Mouse (Mus musculus) kidney, postnatal 0 days (tissue): Measurements from ENCODE around the gene Tasp1. TPM values are rescaled to one million over a fixed set of nuclear protein-coding genes. Genes with fewer than 3 reads are reported as not detected.

Experiments used
- ATAC-seq: fragments of 200-750 bp; cut with Nextera tagmentation; replicated peaks from 2 replicates; pipeline ENCODE4 v1.8.0; 2017; ENCODE audit warnings: low read depth, moderate number of reproducible peaks, moderate TSS enrichment, moderate library complexity; ENCODE audit not compliant: low FRiP score
- DNase-seq: peaks from one replicate; pipeline ENCODE4 v3.0.0-alpha.2; 2016; ENCODE audit warnings: low spot score
- H3K27ac ChIP-seq: fragments of 300-500 bp; sonication (generic); 2 replicates; pipeline ENCODE4 v1.5.1; 2014; ENCODE audit warnings: mild to moderate bottlenecking
- H3K27me3 ChIP-seq: fragments of 300-500 bp; sonication (generic); 2 replicates; pipeline ENCODE4 v1.6.1; 2014; ENCODE audit warnings: low read length, mixed read lengths; ENCODE audit not compliant: insufficient read depth
- H3K36me3 ChIP-seq: fragments of 300-500 bp; sonication (generic); 2 replicates; pipeline ENCODE4 v1.6.1; 2014; ENCODE audit warnings: low read length, mixed read lengths; ENCODE audit not compliant: insufficient read depth
- H3K4me1 ChIP-seq: fragments of 300-500 bp; sonication (generic); replicated peaks from 2 replicates; pipeline ENCODE4 v1.6.1; 2014; ENCODE audit warnings: antibody characterized with exemption, low read length, mixed read lengths; ENCODE audit not compliant: insufficient read depth
- H3K4me2 ChIP-seq: fragments of 300-500 bp; sonication (generic); 2 replicates; pipeline ENCODE4 v1.6.1; 2014; ENCODE audit warnings: mild to moderate bottlenecking, low read length, moderate library complexity, mixed read lengths
- H3K4me3 ChIP-seq: fragments of 300-500 bp; sonication (generic); replicated peaks from 2 replicates; pipeline ENCODE4 v1.5.1; 2014; ENCODE audit warnings: low read depth, low read length
- H3K9ac ChIP-seq: fragments of 300-500 bp; sonication (generic); 2 replicates; pipeline ENCODE4 v1.6.1; 2014; ENCODE audit warnings: low read depth, low read length
- H3K9me3 ChIP-seq: fragments of 300-500 bp; sonication (generic); replicated peaks from 2 replicates; pipeline ENCODE4 v1.6.1; 2016; ENCODE audit warnings: low read length, inconsistent platforms, mixed read lengths
- CTCF ChIP-seq: IDR thresholded peaks from 2 replicates; pipeline ENCODE4 v1.5.1; 2016; ENCODE audit warnings: antibody characterized with exemption, low read depth, mild to moderate bottlenecking, moderate library complexity
- WGBS: fragments of 180-500 bp; shearing (Covaris S2); extraction: QIAGEN DNeasy Blood & Tissue Kit; methylation state at CpG from one replicate; pipeline ENCODE4 v1.1.7; 2014; 5-methylcytosine and 5-hydroxymethylcytosine counted together
- polyA plus RNA-seq: library from polyadenylated mRNA; unstranded; fragments of >200 nt; fragmentation: Nextera tagmentation; extraction: Ambion mirVana; gene quantifications from 2 replicates; pipeline ENCODE4 v1.2.1, GENCODE M21; 2015

The Tasp1 gene
- polyA plus RNA-seq, 1 experiment from 2014 or later, result 19.1 TPM

- no peaks in the 10 kb centered on the region for H3K27me3 ChIP-seq
- DNase-seq, result no peak
Observed at GRCm38 (mm10) chr2:140060092-140060867, 6.3 kb downstream of the Tasp1 start.

GRCm38 (mm10) chr2:140058125-140058524 lies 8.5 kb downstream of the Tasp1 start:
- Histone ChIP-seq H3K4me2 (no peak overlapping the region), H3K4me1 (no peaks in the 10 kb centered on the region), H3K36me3 (peaks cover 12% of the 10 kb centered on the region; the same call in 1 of the 2 replicates), H3K4me3 (no peak overlapping the region), H3K27ac (no peak overlapping the region), H3K27me3 (no peaks in the 10 kb centered on the region), H3K9ac (no peak overlapping the region), H3K9me3 (no peaks in the 10 kb centered on the region)
- DNase-seq (no peak), ATAC-seq (no peak)
- TF ChIP-seq CTCF, result no peak
- WGBS, result 81% methylated on average over 6 of the region's 6 CpGs

More at GRCm38 (mm10) chr2:140060092-140060867, 6.3 kb downstream of the Tasp1 start:
- no peak for ATAC-seq
- WGBS, result 86% methylated on average over 4 of the region's 4 CpGs
- no peaks in the 10 kb centered on the region for H3K4me1 ChIP-seq
- H3K4me3 ChIP-seq, result no peak overlapping the region
- H3K9ac ChIP-seq, result no peak overlapping the region
- H3K9me3 ChIP-seq, result no peaks in the 10 kb centered on the region
- no peak for TF ChIP-seq CTCF
- H3K4me2 ChIP-seq, result no peak overlapping the region
- H3K27ac ChIP-seq, result no peak overlapping the region
- no peaks in the 10 kb centered on the region for H3K36me3 ChIP-seq

GRCm38 (mm10) chr2:140051607-140052126 lies 14.9 kb downstream of the Tasp1 start:
- Histone ChIP-seq H3K36me3 (peaks cover 27% of the 10 kb centered on the region), H3K27me3 (no peaks in the 10 kb centered on the region)

DNA sequence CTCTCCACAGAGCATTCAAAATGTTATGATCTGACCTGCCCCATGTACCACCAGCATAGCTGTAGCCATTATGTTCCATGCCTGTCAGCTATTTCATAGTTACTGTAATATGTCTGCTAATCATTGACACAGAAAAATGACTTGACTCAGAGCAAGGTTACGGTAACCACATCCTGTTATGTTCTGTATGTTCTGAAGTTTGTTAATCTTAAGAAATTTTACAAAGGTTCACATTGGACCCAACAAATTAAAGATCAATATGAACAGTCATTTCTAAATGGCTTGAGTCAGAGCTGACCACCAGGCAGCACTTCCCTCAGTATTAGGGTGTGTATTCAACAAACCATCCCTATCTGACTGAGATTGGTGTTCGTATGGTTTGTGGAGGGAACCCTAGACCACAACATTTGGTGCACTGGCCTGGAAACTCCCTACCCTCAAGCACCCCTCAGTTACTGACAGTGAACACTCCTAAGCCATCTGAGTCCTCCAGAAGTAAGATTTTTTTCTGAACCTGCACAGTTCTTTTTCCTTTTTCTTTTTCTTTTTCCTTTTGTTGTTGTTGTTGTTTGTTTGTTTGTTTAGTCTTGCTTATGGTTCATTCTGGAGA lies 24.0 kb downstream of the Tasp1 start:
- no peak for ATAC-seq
- no peak for TF ChIP-seq CTCF
- 0 out of 2 replicates have a peak, but pooled peaks cover 6% of the 10 kb centered on the region for H3K36me3 ChIP-seq
- H3K4me3 ChIP-seq, result no peak overlapping the region
- H3K27me3 ChIP-seq, result no peaks in the 10 kb centered on the region
- H3K4me1 ChIP-seq, result no peaks in the 10 kb centered on the region
- H3K9me3 ChIP-seq, result no peaks in the 10 kb centered on the region
- no peak overlapping the region for H3K9ac ChIP-seq
- H3K27ac ChIP-seq, result no peak overlapping the region
- no peak overlapping the region for H3K4me2 ChIP-seq
- WGBS, result 78% methylated on average over 2 of the region's 2 CpGs
- no peak for DNase-seq

More at GRCm38 (mm10) chr2:140051607-140052126, 14.9 kb downstream of the Tasp1 start:
- Histone ChIP-seq H3K27ac (no peak overlapping the region), H3K9me3 (no peaks in the 10 kb centered on the region), H3K9ac (no peak overlapping the region), H3K4me2 (no peak overlapping the region), H3K4me3 (no peak overlapping the region), H3K4me1 (no peaks in the 10 kb centered on the region)
- DNase-seq, result no peak
- ATAC-seq, result no peak
- no peak for TF ChIP-seq CTCF
- WGBS, result 86% methylated on average over 2 of the region's 2 CpGs

GRCm38 (mm10) chr2:140042081-140042480 lies 24.5 kb downstream of the Tasp1 start:
- H3K4me2 ChIP-seq, result no peak overlapping the region
- ATAC-seq (no peak), DNase-seq (no peak)
- H3K36me3 ChIP-seq, result 0 out of 2 replicates have a peak, but pooled peaks cover 6% of the 10 kb centered on the region
- 71% methylated on average over 10 of the region's 10 CpGs for WGBS
- H3K4me1 ChIP-seq, result no peaks in the 10 kb centered on the region
- H3K9ac ChIP-seq, result no peak overlapping the region
- H3K27ac ChIP-seq, result no peak overlapping the region
- H3K27me3 ChIP-seq, result no peaks in the 10 kb centered on the region
- H3K9me3 ChIP-seq, result no peaks in the 10 kb centered on the region
- H3K4me3 ChIP-seq, result no peak overlapping the region
- no peak for TF ChIP-seq CTCF

DNA sequence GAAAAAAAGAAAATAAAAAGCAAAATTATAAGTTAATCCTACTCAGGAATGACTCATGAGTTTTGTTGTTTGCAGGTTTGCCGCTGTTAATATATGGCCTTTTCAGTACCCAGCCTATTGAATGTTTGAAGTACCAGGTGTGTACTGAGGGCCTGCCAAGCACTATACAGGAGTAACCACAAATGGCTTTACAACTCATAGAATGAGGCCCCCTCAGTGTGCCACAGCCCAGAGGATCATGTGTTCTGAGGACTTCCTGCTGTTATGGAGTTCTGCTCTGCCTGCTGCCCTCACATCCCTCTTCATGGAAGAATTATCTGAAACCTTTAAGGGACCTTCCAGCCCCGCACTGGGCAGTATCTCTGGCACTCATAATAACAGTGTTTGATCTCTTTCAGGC lies 29.1 kb downstream of the Tasp1 start:
- no peak overlapping the region for H3K4me2 ChIP-seq
- no peak overlapping the region for H3K4me3 ChIP-seq
- no peak overlapping the region for H3K27ac ChIP-seq
- no peaks in the 10 kb centered on the region for H3K4me1 ChIP-seq
- H3K27me3 ChIP-seq, result no peaks in the 10 kb centered on the region
- ATAC-seq (no peak), DNase-seq (no peak)
- H3K9me3 ChIP-seq, result no peaks in the 10 kb centered on the region
- no peak overlapping the region for H3K9ac ChIP-seq
- TF ChIP-seq CTCF, result no peak
- 88% methylated on average over 2 of the region's 2 CpGs for WGBS
- H3K36me3 ChIP-seq, result no peaks in the 10 kb centered on the region
